Mouse (Mus musculus): ENCODE results near the gene Xkr7.

Xkr7 gene

GRCm38 (mm10) chr2:153033545-153034230 is 2.0 kb downstream of the Xkr7 start:
- DNase-seq: peak; percentile 89

GRCm38 (mm10) chr2:153036690-153037089 is 5.0 kb downstream of the Xkr7 start:
- no peak for DNase-seq

GRCm38 (mm10) chr2:153043886-153044285 is 12.2 kb downstream of the Xkr7 start:
- DNase-seq: peak; percentile 52

GRCm38 (mm10) chr2:153045884-153046299 is 14.2 kb downstream of the Xkr7 start:
- peak; percentile 75 for DNase-seq

GRCm38 (mm10) chr2:153047828-153048465 is 16.3 kb downstream of the Xkr7 start:
- peak; percentile 86 for DNase-seq

GRCm38 (mm10) chr2:153049288-153049996 is 17.8 kb downstream of the Xkr7 start:
- peak; percentile 98 for DNase-seq

- no peak for DNase-seq
Measured at GRCm38 (mm10) chr2:153049997-153050358, 18.3 kb downstream of the Xkr7 start.

- peak; percentile 46 for DNase-seq
Measured at GRCm38 (mm10) chr2:153051095-153051494, 19.4 kb downstream of the Xkr7 start.

GRCm38 (mm10) chr2:153051537-153051936 is 19.9 kb downstream of the Xkr7 start:
- DNase-seq: no peak

- DNase-seq: peak; percentile 71
Measured at GRCm38 (mm10) chr2:153052700-153053351, 21.2 kb downstream of the Xkr7 start.

- DNase-seq: peak; percentile 48
Measured at GRCm38 (mm10) chr2:153053896-153054295, 22.2 kb downstream of the Xkr7 start.

- DNase-seq: peak; percentile 58
Measured at GRCm38 (mm10) chr2:153055270-153055920, 23.7 kb downstream of the Xkr7 start.

GRCm38 (mm10) chr2:153058365-153058764 is 26.7 kb downstream of the Xkr7 start:
- DNase-seq: no peak

- DNase-seq: no peak
Measured at GRCm38 (mm10) chr2:153060216-153060615, 28.6 kb downstream of the Xkr7 start.

- no peak for DNase-seq
Measured at GRCm38 (mm10) chr2:153063394-153063793, 31.7 kb downstream of the Xkr7 start.

GRCm38 (mm10) chr2:153064190-153064970 is 32.7 kb downstream of the Xkr7 start:
- DNase-seq: no peak

GRCm38 (mm10) chr2:153065747-153066508 is 34.3 kb downstream of the Xkr7 start, which contains the start of gene Ccm2l:
TSS of gene Ccm2l (plus strand) at chr2:153065955.
- DNase-seq: no peak

- DNase-seq: no peak
Measured at GRCm38 (mm10) chr2:153066991-153067390, 35.3 kb downstream of the Xkr7 start.

GRCm38 (mm10) chr2:153070762-153071490 is 39.3 kb downstream of the Xkr7 start:
- peak; percentile 60 for DNase-seq

- no peak for DNase-seq
Measured at GRCm38 (mm10) chr2:153071491-153072184, 40.0 kb downstream of the Xkr7 start.
